Mouse (Mus musculus): ENCODE measurements around the gene Zfp975. TPM values are rescaled to one million over a fixed set of nuclear protein-coding genes. Genes with fewer than 3 reads are reported as not detected.
A peak's percentile ranks its signal among the peaks of the same experiment; 100 is the strongest.
"Not testable (repeated sequence)": the region's sequence is repeated elsewhere in the genome, so short reads cannot be mapped to it uniquely, and the experiment has no call there.

Gene Zfp975
- 0.63 and 0.81 TPM in 2 replicates for polyA plus RNA-seq (2012; rRNA removed)

GRCm38 (mm10) chr7:42692362-42693158 lies at the start of gene Zfp975:
Gene Zfp975 (minus strand): TSS chr7:42692742.
- DNase-seq (ENCODE audit: low read depth) = peak; percentile 49

DNA sequence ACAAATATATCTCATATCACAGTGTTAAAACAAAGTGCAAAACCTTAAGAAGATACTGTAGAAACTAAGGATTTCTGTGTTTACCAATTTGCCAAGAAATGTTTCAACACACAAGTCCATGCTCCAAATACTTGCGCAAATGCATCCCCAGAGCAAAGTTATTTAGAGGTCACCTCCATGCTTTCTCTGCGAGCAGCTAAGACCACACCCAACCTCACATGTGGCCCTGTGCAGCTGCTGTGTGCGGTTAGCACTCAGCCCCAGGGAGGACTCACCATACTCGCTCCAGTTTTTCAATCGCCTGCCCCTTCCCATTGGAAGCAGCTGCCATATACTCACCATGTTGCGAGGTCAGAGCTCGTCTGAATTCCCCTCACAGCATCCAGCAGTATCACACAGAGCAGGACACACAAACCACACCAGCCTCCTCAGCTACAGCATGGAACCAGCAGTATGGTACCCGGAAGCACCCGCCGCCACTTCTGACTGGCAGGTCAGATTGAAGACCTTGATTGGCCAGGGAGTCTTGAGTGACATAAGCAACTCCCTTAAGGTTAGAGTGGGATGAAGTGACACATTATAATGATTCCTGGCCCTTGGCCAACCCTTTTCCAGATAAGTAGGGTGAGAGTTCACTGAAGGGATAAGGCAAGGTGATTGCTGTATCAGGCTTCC lies 46.1 kb upstream of the Zfp975 start:
- DNase-seq (ENCODE audit: low read depth) = no peak

DNA sequence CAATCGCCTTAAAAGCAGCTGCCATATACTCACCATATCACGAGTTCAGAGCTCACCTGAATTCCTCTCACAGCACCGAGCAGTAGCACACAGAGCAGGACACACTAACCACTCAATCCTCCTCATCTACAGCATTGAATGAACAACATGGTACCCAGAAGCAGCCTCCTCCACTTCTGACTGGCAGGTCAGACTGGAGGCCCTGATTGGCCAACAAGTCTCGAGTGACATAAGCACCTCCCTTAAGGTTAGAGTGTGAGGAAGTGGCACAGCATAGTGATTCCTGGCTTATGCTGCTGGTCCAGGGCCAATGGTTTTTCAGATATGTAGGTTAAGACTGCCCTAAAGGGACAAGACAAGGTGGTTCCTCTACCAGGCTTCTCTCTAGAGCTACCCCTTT lies 34.4 kb upstream of the Zfp975 start, which contains the start of gene Gm17067:
Gm17067 (minus strand) TSS at position 101 of the 400 bp plus-strand sequence.
- not testable (repeated sequence) for DNase-seq (ENCODE audit: low read depth)

- DNase-seq (ENCODE audit: low read depth) = not testable (repeated sequence)
Observed at GRCm38 (mm10) chr7:42693251-42693650, 709 bp upstream of the Zfp975 start.

DNA sequence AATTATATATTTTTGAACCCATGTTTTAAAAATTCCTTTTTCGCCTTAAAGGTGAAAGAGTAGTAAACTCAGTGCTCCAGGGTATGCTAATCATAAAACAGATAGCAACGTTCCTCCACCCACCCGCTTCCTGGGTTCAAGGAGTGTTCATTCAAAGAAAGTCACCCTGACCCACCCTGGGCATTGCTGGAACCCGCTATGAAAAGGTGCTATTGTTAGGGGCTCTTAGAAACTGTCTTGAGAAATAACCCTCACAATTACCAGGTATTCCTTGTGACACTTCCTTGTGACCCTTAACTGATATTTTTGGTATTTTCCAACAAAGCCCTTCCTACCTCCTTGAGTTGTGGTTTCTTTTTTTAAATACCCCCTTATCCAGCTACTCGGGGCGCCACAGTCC lies 12.5 kb downstream of the Zfp975 start:
- DNase-seq (ENCODE audit: low read depth) = not testable (repeated sequence)

DNA sequence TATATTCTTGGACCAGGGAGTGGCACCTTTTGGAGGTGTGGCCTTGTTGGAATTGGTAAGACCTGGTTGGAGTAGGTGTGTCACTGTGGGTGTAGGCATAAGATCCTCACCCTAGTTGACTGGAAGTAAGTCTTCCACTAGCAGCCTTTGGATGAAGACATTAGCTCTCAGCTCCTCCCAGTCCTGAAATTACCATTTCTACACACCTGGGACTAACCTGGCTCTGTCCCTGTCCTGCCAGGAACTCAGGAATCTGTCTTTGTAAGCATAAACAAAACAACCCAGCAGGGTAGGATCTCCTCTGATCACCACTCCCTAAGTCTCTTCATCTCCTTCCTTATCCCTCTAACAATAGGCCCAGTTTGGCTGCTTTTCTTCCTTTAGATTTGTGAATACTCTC lies 12.9 kb downstream of the Zfp975 start:
- not testable (repeated sequence) for DNase-seq (ENCODE audit: low read depth)

GRCm38 (mm10) chr7:42660140-42660539 lies 32.4 kb downstream of the Zfp975 start:
- DNase-seq (ENCODE audit: low read depth) = not testable (repeated sequence)

GRCm38 (mm10) chr7:42655211-42655610 lies 37.3 kb downstream of the Zfp975 start:
- DNase-seq (ENCODE audit: low read depth) = not testable (repeated sequence)

DNA sequence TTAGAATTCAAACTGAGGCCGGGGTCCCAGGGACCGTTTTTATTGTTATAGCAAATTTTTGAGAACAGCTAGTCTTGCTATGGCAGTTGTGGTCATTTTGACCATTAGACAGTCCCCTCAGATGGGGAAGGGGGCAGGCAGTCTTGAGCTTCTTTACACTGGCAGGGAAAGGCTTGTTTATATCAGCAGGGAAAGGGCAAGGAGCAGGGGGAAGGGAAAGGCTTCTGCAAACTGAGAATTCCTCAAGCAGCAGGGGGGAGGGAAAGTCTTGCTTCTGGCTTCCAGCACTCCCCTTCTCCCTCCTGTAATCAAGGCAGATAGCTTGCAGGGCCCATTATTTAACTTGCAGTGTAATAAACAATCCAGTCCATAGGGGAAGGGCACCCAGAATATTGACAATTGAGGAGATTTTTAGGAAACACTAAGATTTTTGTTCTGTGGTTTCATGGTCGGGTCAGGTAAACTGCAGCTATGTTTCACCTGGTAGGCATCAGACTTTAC lies 49.4 kb downstream of the Zfp975 start:
- not testable (repeated sequence) for DNase-seq (ENCODE audit: low read depth)

- peak; percentile 49 for DNase-seq (ENCODE audit: low read depth)
Observed at GRCm38 (mm10) chr7:42642152-42643115, 50.1 kb downstream of the Zfp975 start, which contains the start of gene Zfp976. Gene Zfp976 (minus strand): TSS chr7:42642588.

- not testable (repeated sequence) for DNase-seq (ENCODE audit: low read depth)
Observed at GRCm38 (mm10) chr7:42631031-42631430, 61.5 kb downstream of the Zfp975 start.

Other genes with a start within 250 kb of the Zfp975 start
- gene 4933421I07Rik, start 244.6 kb downstream of the Zfp975 start, polyA plus RNA-seq (2012; rRNA removed) = not detected in 2 replicates
- 4.9 and 5.2 TPM in 2 replicates for gene Zfp141, start 187.0 kb downstream of the Zfp975 start, polyA plus RNA-seq (2012; rRNA removed)
- not detected in 2 replicates for gene Gm21028, start 114.2 kb downstream of the Zfp975 start, polyA plus RNA-seq (2012; rRNA removed)
- gene Zfp977, start 100.2 kb downstream of the Zfp975 start, polyA plus RNA-seq (2012; rRNA removed) = 0.19 and 0.22 TPM in 2 replicates
- gene Zfp976, start 50.2 kb downstream of the Zfp975 start, polyA plus RNA-seq (2012; rRNA removed) = 0.30 and 0.35 TPM in 2 replicates
- gene Gm17067, start 34.3 kb upstream of the Zfp975 start, polyA plus RNA-seq (2012; rRNA removed) = not detected in 2 replicates
- not detected in 2 replicates for gene Vmn2r62, start 100.8 kb upstream of the Zfp975 start, polyA plus RNA-seq (2012; rRNA removed)
- not detected in 2 replicates for gene Gm2381, start 174.5 kb upstream of the Zfp975 start, polyA plus RNA-seq (2012; rRNA removed)
- not detected in 2 replicates for gene Vmn2r63, start 241.1 kb upstream of the Zfp975 start, polyA plus RNA-seq (2012; rRNA removed)